ENCODE assay signal across 9 mouse cellular contexts in genomic region chr9:116847241-116848135, GRCm38 (mm10).
A peak's percentile ranks its signal among the peaks of the same experiment; 100 is the strongest.
DNase-seq lines count a peak whose midpoint lies in the region; ATAC-seq and TF ChIP-seq lines count a peak whose summit lies in the region.
"Had no signal": no experiment of that assay in that cellular context is flagged by ENCODE, and none has a peak within 500 bp of the region (broad histone marks: within the 10 kb centered on the region; RNA-seq: fewer than 3 reads in every experiment).

No protein-coding gene starts in this region.

- TF ChIP-seq POLR2A in small intestine, adult 2 months (IDR thresholded peaks at IDR 0.05; ENCODE audit: low read depth, low read length), result no peak

- TF ChIP-seq CTCF in small intestine, adult 2 months (IDR thresholded peaks at IDR 0.05; ENCODE audit: extremely low read depth, insufficient read length, insufficient replicate concordance, low read depth, low read length), result no peak

- H3K36me3 ChIP-seq in heart, embryonic 11.5 days (ENCODE audit: control insufficient read depth, insufficient read depth, low read length), result no peaks in the 10 kb centered on the region
- no peaks in the 10 kb centered on the region for H3K36me3 ChIP-seq in small intestine, adult 2 months (ENCODE audit: control insufficient read depth, insufficient read depth, low read length)
- H3K36me3 ChIP-seq in midbrain, embryonic 10.5 days, result no peaks in the 10 kb centered on the region
- H3K36me3 ChIP-seq: liver, embryonic 13.5 days had no signal

- ATAC-seq in heart, embryonic 11.5 days (replicated peaks; ENCODE audit: insufficient number of reproducible peaks, low FRiP score, low TSS enrichment), result no peak
- ATAC-seq in erythroblast, adult 5-6 weeks (replicated peaks; ENCODE audit: low FRiP score, poor library complexity, severe bottlenecking), result no peak

- H3K27me3 ChIP-seq in heart, embryonic 11.5 days (ENCODE audit: control insufficient read depth, insufficient read depth, low read length), result no peaks in the 10 kb centered on the region
- H3K27me3 ChIP-seq in small intestine, adult 2 months (ENCODE audit: control insufficient read depth, insufficient read depth, low read length), result no peaks in the 10 kb centered on the region
- H3K27me3 ChIP-seq in midbrain, embryonic 10.5 days (ENCODE audit: low read depth, poor library complexity, severe bottlenecking), result no peaks in the 10 kb centered on the region
- H3K27me3 ChIP-seq: liver, embryonic 13.5 days had no signal

- no peaks in the 10 kb centered on the region for H3K9me3 ChIP-seq in heart, embryonic 11.5 days (replicated peaks; ENCODE audit: control insufficient read depth, low read length)
- no peaks in the 10 kb centered on the region for H3K9me3 ChIP-seq in midbrain, embryonic 10.5 days (replicated peaks)
- H3K9me3 ChIP-seq: liver, embryonic 13.5 days had no signal

- H3K4me1 ChIP-seq in heart, embryonic 11.5 days (ENCODE audit: control insufficient read depth, insufficient read depth, low read length), result no peaks in the 10 kb centered on the region
- no peaks in the 10 kb centered on the region for H3K4me1 ChIP-seq in small intestine, adult 2 months (ENCODE audit: control insufficient read depth, insufficient read depth, insufficient read length, low read length)
- H3K4me1 ChIP-seq in midbrain, embryonic 10.5 days, result no peaks in the 10 kb centered on the region
- H3K4me1 ChIP-seq: liver, embryonic 13.5 days had no signal

- no peak overlapping the region for H3K27ac ChIP-seq in heart, embryonic 11.5 days (ENCODE audit: low read depth, low read length)
- H3K27ac ChIP-seq in small intestine, adult 2 months (ENCODE audit: insufficient read depth, low read depth, low read length), result peak overlapping the region; percentile 35; the same call in 1 of the 2 replicates
- no peak overlapping the region for H3K27ac ChIP-seq in midbrain, embryonic 10.5 days (replicated peaks)
- H3K27ac ChIP-seq: liver, embryonic 13.5 days had no signal

- DNase-seq in heart, adult 11 months, result peak; percentile 99
- DNase-seq in gastrocnemius, postnatal 4 days (ENCODE audit: low spot score in 2 of 2), result peak; percentile 61 to 82
- peak; percentile 92 for DNase-seq in kidney, postnatal 10 days
- DNase-seq in midbrain, embryonic 10.5 days (ENCODE audit: low spot score), result no peak
- DNase-seq in retina, postnatal 1 day, result no peak
- DNase-seq: liver, embryonic 13.5 days had no signal

- no peak overlapping the region for H3K4me3 ChIP-seq in heart, embryonic 11.5 days (ENCODE audit: low read depth, low read length)
- H3K4me3 ChIP-seq in small intestine, adult 2 months (ENCODE audit: low read depth, low read length), result no peak overlapping the region
- no peak overlapping the region for H3K4me3 ChIP-seq in midbrain, embryonic 10.5 days
- H3K4me3 ChIP-seq: liver, embryonic 13.5 days had no signal

- no peak overlapping the region for H3K9ac ChIP-seq in heart, embryonic 11.5 days (ENCODE audit: low read depth, low read length)
- H3K9ac ChIP-seq: liver, embryonic 13.5 days had no signal

- WGBS in heart, embryonic 11.5 days (ENCODE audit: insufficient replicate concordance), result 66% methylated on average over 7 of the region's 7 CpGs
- WGBS in small intestine, adult 2 months, result 61% methylated on average over 7 of the region's 7 CpGs
- 81% methylated on average over 7 of the region's 7 CpGs for WGBS in midbrain, embryonic 10.5 days

- no peak overlapping the region for H3K4me2 ChIP-seq in heart, embryonic 11.5 days
- H3K4me2 ChIP-seq: liver, embryonic 13.5 days had no signal

Comparison
In these comparisons a context has a peak if more than half of its experiments do, and no peak if none do; other contexts are left out.
1. DNase-seq: peak in heart, adult 11 months (single experiment), gastrocnemius, postnatal 4 days (2 of 2) and kidney, postnatal 10 days (single experiment); none in midbrain, embryonic 10.5 days (single experiment) and retina, postnatal 1 day (single experiment).